Mouse (Mus musculus): Measurements from ENCODE around the gene Ttll7.

DNA sequence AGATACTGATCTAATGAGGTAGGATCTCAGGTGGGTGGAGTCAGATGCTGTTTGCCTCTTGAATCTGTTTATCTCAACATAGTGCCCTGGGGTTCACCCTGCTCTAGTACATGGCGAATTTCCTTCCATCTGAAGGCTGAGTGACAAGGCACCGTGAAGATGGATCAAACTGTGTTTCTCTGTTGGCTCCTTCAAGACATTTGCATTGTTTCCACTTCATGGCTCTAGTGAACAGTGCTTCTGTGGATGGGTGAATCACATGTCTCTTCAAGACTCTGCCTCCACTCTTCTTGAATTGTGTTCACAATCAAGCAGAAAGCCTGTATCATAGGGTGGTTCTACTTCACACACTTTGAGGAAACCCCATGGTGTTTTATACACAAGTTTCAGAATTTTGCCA lies 8.1 kb downstream of the Ttll7 start:
- TF ChIP-seq POLR2A (IDR thresholded peaks at IDR 0.05; ENCODE audit: insufficient read length, low read depth) (no peak), CEBPB (IDR thresholded peaks at IDR 0.05; ENCODE audit: insufficient read depth, poor library complexity, severe bottlenecking) (no peak), MAX (IDR thresholded peaks at IDR 0.05; ENCODE audit: low read depth) (no peak), MYOD1 (IDR thresholded peaks at IDR 0.05; ENCODE audit: control insufficient read depth in 1 of 3, insufficient read length in 2 of 3, low read depth in 2 of 3) (no peak), E2F4 (IDR thresholded peaks at IDR 0.05; ENCODE audit: insufficient read depth) (no peak), TCF12 (IDR thresholded peaks at IDR 0.05; ENCODE audit: insufficient read depth, poor library complexity, severe bottlenecking) (no peak), REST (IDR thresholded peaks at IDR 0.05; ENCODE audit: insufficient read depth, insufficient read length) (no peak)

Measured in myocyte (in vitro differentiated cells).